Mouse (Mus musculus): Measurements from ENCODE around the gene Usp22.
A peak's percentile ranks its signal among the peaks of the same experiment; 100 is the strongest.
"Not testable (repeated sequence)": the region's sequence is repeated elsewhere in the genome, so short reads cannot be mapped to it uniquely, and the experiment has no call there.

Gene Usp22

DNA sequence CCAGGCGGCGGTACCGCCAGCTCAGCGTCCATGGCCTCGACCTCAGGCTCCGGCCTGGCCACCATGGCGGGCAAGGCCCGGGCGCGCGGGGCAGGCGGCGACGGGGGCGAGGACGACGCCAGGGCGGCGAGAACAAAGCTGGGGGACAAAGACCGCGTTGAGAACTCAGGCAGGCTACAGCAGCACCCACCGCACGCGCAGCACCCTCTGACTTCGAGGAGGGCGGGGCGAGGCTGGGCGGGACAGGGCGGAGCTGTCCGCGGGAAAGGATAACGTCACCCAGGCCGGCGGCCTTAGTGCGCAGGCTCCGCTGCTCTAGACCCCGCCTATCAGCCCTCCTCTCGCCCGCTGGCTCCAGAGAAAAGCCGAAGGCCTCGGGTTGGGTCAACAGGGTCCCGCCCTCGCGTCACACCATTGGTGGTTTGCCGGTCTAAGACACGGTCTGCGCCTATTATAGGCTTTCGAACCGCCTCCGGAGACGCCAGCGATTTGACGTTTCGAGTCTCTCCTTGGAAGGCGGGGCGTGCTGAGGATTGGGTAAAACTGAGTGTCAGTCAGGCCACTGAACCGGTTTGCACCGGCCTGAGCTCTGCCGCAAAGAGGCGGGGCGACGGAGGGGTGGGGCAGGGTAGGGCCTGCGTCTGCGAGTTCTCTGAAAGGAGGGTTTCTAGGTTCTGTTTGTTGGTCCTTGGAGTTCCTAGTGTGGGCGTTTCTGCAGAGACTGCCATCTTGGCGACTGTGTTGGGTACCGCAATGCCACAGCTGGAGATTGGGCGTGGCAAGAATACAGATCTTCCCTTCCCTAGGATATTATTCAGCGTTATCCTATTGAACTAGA is at the start of gene Usp22:
TSS of gene Usp22 (minus strand) at position 235 of the 838 bp plus-strand sequence.
- peak; percentile 100 for DNase-seq (ENCODE audit: low read depth, low spot score)

DNA sequence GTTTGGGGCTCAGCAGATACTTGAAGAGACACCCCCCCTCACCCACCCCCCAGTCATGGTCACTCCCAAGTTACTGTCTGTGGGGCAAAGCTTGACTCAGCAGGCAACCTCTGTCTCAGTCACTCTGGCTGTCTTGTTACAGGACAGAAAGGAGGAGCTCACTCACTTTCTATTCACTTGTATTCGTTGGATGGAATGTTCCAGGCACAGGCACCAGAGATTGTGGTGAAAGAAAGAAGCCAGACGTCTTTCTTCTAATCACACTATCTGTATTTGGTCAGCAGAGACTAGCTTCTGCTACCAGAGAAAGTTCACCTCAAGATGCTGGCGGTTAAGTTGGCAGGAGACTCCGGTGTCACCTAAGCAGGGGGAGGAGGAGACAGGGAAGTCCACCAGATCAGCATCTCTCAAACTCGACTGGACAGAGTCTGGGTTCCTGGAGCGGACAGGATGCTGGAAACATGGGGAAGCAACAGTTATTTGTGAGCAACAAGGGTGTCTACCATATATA is 49.4 kb upstream of the Usp22 start:
- DNase-seq (ENCODE audit: low read depth, low spot score): no peak

- no peak for DNase-seq (ENCODE audit: low read depth, low spot score)
Observed at GRCm38 (mm10) chr11:61222971-61223745, 48.3 kb upstream of the Usp22 start.

GRCm38 (mm10) chr11:61222007-61222406 is 47.2 kb upstream of the Usp22 start:
- no peak for DNase-seq (ENCODE audit: low read depth, low spot score)

DNA sequence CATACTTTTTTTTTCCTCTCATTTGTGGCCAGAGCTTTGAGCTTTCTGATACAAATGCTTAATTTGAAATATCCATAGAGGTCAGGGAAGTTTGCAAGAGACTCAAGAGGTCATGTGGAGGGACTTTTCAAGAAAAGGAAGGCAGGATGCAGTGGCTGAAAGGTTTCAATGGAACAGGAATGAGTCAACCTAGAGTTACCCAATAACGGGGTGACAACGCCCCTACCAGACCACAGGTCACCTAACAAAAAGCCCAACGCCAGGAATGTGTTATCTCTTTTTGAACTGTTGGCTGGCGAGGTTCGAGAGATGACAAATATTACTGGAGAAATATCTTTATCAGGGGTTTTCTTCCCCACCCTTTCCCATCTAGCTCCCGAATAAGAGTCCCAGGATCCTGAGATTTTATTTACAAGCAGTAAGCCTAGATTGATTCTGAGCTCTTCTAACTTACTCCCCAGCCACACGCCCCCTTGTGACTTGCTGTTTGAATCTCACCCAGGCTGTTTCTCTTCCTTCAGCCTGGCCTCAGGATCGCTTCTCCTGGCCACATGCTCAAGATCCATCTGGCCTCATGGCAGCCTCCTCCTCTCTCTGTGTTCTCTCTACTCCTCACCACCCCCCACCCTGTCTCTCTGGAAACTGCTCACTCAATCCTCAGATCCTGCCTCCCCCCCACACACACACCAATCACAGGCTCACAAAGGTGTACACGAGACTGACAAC is 45.5 kb upstream of the Usp22 start:
- no peak for DNase-seq (ENCODE audit: low read depth, low spot score)

GRCm38 (mm10) chr11:61215936-61216335 is 41.1 kb upstream of the Usp22 start:
- no peak for DNase-seq (ENCODE audit: low read depth, low spot score)

- DNase-seq (ENCODE audit: low read depth, low spot score): no peak
Observed at GRCm38 (mm10) chr11:61212102-61212501, 37.2 kb upstream of the Usp22 start.

DNA sequence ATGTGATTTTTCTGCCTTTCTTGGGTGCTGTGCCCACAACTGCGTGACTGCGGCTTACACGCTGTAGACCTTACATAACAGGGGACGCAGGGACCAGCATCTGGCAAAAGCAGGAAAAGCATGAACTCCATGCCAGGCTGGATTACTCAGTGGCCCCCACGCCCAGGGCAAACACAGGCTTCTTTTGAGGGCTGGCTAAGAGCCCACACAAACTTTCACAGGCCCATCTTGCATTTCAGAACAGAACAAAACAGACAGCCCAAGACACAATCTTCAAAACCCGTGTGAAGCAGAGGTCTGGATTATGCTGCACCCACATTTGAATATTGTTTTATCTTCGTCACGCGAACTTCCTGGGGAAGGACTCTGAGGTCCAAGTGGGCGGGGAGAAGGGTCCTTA is 33.5 kb upstream of the Usp22 start:
- no peak for DNase-seq (ENCODE audit: low read depth, low spot score)

DNA sequence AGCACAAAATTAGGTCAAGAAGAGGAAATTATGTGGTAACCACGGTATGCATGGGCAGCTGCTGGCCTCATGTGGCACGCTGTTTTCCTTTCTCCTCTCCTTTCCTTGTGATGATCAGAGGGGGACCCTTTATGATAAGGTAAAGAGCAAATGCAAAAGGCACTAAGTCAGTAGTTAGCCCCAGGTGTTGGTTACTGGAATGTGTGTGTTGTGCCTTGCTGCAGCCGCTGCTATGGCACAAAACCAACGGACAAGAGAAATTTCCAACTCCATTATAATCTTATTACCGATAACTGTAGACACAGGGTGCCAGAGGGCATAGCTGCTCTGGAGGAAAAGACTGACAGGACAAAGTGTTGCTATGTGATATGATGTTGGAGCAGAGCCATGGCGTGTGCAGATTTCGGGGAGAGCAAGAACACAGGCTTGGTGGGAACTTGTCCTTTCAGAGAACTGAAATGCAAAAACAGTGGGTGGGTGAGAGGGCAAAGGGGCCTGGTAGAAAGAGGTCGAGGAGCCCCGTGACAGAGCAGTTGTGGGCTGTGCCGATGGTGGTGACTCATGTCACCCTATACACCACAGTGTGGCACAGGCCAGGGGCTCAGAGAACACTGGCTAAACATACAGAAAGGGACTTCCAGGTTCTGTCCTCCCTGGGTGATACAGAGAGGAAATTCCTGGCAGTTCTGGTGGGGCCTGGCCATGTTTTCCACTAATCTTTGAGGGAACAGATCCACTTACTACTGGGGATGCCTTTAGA is 32.8 kb upstream of the Usp22 start, which contains the start of gene Aldh3a1:
TSS of gene Aldh3a1 (plus strand) at position 51 of the 760 bp plus-strand sequence.
- no peak for DNase-seq (ENCODE audit: low read depth, low spot score)

DNA sequence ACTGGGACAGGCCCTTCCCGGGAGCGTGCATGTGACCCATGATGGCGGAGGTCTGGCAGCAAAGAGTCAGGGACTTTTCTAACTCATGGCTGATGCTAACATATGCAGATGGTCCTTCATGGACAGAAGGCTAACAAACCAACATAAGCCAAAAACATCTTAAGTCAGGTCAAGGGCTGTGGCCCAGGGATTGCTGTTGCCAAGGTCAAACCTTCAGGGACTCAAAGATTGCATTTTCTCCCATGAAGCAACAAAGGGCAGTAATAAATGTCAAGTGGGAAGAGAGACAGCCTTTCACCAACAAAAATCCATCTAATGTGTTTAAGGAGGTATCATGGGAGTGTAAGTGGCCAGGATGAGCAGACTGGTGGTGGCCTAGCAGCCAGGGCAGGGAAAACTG is 31.3 kb upstream of the Usp22 start:
- no peak for DNase-seq (ENCODE audit: low read depth, low spot score)

DNA sequence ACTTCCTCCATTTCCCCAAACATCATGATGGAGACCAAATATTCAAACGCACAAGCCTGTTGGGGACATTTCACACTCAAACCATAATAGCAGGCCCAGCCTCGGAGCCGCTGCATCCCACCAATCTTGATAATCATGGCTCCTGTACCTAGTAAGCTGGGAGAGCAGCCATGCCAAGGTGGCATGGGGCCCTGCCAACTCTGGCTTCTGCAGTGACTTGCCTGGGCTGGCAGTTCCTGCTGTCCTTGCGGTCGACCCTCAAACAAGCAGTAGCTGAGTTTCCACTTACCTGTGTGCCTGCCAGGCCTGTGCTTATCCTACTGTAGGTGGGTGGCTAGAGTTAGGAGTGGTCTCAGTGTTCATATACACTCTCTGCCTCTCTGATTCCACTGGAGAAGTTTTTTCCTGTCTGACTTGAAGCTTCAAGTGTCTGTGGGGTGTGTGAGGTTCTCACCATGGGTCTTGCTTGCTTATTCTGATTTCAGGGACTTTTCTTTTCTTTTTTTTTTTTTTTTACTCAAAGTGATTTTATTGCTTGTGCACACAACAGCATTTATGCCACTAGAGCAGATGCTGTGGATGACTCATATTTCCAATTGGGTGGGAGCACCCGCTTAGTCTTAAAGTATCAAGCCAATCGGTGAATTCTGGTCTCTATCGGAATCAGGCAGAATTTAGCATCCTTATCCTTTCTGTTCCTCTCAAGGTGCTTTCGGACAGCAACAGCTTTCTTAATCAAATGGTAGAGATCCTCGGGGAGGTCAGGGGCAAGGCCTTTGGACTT is 30.5 kb upstream of the Usp22 start:
- no peak for DNase-seq (ENCODE audit: low read depth, low spot score)

GRCm38 (mm10) chr11:61202810-61203209 is 28.0 kb upstream of the Usp22 start:
- no peak for DNase-seq (ENCODE audit: low read depth, low spot score)

- no peak for DNase-seq (ENCODE audit: low read depth, low spot score)
Observed at GRCm38 (mm10) chr11:61202186-61202585, 27.3 kb upstream of the Usp22 start.

DNA sequence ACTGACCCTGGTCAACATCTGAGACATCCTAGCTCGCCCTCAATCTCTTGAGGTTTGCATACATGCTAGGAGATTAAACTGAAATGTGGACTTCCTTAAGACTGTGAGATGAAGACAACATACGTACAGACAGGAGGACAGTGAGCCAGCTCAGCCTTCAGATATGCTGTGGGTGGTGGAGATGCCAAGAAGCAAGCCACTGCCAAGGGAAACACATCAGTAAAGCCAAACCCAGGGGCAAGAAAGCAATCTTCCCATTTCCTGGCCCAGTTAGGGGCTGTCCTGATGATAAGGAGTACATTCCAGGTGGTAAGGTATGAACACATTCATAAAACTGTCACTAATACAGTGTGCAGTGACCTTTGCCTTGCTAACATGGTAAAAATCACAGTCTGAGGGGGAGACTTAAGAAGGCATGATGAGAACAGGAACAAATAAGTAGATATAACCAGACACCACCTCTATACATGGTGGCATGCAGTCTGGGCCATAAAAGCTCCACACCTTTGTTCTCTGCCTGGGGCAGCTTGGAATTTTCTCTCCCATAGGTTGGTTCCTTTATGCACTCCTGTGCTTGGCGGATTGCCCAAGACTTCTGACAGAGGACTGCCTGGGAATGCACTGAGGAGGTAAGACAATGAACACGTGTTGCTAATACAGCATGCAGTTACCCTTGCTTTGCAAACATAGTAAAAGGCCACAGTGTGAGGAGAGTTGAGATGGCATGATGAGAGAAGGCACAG is 24.9 kb upstream of the Usp22 start:
- DNase-seq (ENCODE audit: low read depth, low spot score): no peak

- no peak for DNase-seq (ENCODE audit: low read depth, low spot score)
Observed at GRCm38 (mm10) chr11:61197935-61198334, 23.1 kb upstream of the Usp22 start.

- no peak for DNase-seq (ENCODE audit: low read depth, low spot score)
Observed at GRCm38 (mm10) chr11:61196616-61197353, 21.9 kb upstream of the Usp22 start.

DNA sequence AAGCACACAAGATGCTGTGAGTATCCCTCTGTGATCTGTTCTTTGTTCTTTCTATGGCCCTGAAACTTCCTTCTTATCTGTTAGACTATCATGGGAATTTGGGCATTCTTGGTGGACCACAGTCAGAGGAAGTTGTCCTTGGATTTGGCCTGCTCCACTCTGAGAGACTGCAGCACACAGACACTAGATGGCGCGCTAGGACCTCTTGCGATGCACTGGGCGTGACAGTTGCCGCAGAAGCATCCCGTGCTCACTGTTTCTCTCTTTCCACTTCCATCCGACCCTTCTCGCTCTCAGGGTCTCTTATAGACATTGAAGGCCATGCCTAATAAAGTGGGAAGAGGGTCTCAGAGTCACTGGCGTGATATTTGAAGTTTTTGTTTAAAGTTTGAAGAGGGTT is 18.5 kb upstream of the Usp22 start:
- peak; percentile 70 for DNase-seq (ENCODE audit: low read depth, low spot score)

DNA sequence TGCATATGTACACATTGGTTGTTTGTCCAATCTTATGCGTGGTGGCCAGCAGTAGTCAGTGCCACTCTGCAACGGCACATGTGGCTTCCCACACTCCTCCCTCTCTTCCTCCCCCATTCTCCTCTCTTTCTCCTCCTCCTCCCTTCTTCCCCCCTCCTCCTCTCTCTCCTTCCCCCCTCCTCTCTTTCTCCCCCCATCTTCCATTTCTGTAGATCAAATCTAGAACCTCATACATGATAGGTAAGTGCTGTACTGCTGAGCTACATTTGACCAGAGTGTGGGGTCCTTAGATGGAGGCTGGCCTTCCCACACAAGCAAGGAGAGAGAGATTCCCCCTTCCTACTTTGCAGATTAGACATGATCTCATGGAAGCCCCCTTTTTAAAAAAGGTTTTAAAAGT is 17.9 kb upstream of the Usp22 start:
- DNase-seq (ENCODE audit: low read depth, low spot score): no peak

DNA sequence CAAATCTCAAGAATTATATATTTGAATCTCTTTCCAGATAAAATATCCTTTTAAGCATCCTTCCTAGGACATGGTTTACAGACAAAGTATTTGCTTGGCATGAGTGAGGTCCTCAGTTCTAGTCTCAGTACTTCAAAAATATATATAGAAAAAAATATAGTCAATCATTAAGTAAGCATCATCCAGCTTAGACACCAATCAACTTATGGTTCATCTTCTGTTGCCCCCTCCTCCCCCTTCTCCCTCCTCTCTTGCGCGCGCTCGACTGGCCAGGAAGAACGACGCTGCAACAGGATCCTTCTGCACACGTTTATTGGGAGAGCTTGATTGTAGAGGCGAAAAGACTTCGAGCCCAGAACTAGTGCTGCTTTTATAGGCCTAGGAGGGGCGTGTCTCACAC is 17.3 kb upstream of the Usp22 start:
- DNase-seq (ENCODE audit: low read depth, low spot score): not testable (repeated sequence)

Data from CD4-positive helper T cell, adult 2 months (primary cell).